Mouse (Mus musculus): Measurements from ENCODE around the gene Ell.

GRCm38 (mm10) chr8:70504851-70505250 lies 34.4 kb upstream of the Ell start:
- peak; percentile 57; the same call in 1 of the 2 replicates for TF ChIP-seq CTCF (IDR thresholded peaks at IDR 0.05; ENCODE audit: borderline replicate concordance, insufficient read depth, low read length)
- no peak for TF ChIP-seq POLR2A (IDR thresholded peaks at IDR 0.05; ENCODE audit: low read depth, low read length)

Data from embryonic fibroblast, embryonic 13.5 days (primary cell).